Mouse (Mus musculus) layer of hippocampus, postnatal 25 days (tissue): ENCODE data around the gene Gca. TPM values are rescaled to one million over a fixed set of nuclear protein-coding genes. Genes with fewer than 3 reads are reported as not detected.
A peak's percentile ranks its signal among the peaks of the same experiment; 100 is the strongest.

ENCODE experiments used
- DNase-seq, 2 experiments: peaks; one replicate each; pipeline ENCODE4 v3.0.0; 2022; ENCODE audit warnings: mixed read lengths in 2 of 2, low spot score in 1 of 2; ENCODE audit errors: extremely low spot score in 1 of 2
- total RNA-seq, 2 experiments: library from RNA; stranded (reverse); gene quantifications; 2 replicates each; pipeline ENCODE4 v1.2.3; 2021

Gene Gca
- 10 to 100 TPM in 1 of 2 experiments, 1 to 10 TPM in 1; 8.3 to 12.0 TPM for total RNA-seq

GRCm38 (mm10) chr2:62664135-62664670 lies at the start of gene Gca:
Gene Gca (plus strand): TSS chr2:62664285.
- DNase-seq, result peak; percentile 52 to 66

- no peak for DNase-seq
Observed at GRCm38 (mm10) chr2:62618934-62619341, 45.1 kb upstream of the Gca start.

DNA sequence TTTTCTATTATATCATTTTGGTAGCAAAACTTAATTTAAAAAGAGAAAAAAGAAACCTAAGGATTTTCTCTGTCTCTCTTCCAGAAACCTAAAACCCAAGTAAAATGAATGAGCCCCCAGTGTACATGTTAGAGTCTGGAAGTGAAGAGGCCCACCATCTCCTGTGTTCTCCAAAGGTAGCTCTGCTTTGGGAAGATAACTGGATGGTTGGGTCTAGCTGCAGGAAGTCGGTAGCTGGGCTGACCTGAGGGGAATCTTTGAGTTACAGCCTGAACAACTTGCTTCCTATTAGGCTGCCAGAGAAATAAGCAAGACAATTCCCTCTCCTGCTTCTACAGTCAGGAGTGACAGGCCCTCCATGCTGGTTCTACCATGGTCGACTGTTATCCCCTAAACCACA lies 44.4 kb upstream of the Gca start:
- DNase-seq, result no peak

DNA sequence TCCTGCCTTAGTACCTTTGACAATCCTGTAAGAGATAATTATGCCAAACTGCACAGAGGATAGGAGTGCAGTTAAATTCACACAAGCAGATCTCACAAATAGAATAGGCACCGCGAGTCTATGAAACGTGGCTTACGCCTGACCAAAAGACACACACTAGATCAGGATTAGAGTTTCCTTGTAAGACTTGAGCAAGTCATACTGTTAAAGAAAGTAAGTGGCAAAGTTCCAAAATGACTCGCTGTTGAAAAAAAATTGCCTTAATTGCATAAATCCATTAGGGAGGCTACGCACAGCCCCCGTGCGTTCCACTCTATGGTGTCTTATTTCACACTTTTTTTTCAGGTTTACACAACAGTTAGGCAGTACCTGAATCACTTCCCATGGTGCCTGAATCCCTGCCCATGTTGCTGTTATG lies 41.1 kb upstream of the Gca start:
- no peak for DNase-seq

DNA sequence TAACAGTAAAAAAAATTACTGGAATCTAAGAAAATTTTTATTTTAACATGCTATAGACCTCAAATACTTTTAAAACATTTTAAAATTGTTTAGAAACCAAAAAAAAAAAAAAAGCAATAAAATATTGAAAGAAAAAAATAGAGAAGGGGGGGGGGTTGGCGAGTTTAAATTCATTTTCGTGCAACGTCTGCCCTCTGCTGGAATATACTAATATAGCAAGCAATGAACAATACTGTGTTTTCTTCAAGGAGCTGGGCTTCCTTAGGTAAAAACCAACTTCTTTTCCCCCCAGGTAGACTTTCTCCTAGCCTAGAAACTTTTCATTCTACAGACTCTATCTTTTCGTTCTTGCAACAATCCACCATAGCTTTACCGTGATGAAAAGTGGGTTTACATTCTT lies 36.4 kb upstream of the Gca start:
- DNase-seq, result no peak

GRCm38 (mm10) chr2:62628356-62628755 lies 35.7 kb upstream of the Gca start:
- peak in 1 of 2 experiments; percentile 10 for DNase-seq

DNA sequence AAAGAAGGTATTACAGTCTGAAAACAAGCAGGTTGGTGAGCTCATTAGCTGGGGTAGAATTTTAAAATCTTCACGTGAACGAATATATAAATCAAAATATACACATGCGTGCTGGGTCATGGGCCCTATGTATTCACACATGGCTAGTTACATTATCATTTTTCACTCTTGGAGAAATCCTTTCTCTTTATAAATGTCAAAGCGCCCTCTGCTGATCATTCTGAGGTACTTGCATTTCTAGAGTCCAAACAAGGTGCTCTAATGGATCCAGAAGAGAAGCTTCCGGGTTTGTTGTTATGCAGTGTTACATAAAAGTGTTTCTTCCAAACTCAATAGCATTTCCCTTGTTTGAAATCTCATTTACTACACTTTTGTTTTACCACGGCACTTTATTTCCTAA lies 33.6 kb upstream of the Gca start:
- no peak for DNase-seq

GRCm38 (mm10) chr2:62639869-62640268 lies 24.2 kb upstream of the Gca start:
- no peak for DNase-seq

DNA sequence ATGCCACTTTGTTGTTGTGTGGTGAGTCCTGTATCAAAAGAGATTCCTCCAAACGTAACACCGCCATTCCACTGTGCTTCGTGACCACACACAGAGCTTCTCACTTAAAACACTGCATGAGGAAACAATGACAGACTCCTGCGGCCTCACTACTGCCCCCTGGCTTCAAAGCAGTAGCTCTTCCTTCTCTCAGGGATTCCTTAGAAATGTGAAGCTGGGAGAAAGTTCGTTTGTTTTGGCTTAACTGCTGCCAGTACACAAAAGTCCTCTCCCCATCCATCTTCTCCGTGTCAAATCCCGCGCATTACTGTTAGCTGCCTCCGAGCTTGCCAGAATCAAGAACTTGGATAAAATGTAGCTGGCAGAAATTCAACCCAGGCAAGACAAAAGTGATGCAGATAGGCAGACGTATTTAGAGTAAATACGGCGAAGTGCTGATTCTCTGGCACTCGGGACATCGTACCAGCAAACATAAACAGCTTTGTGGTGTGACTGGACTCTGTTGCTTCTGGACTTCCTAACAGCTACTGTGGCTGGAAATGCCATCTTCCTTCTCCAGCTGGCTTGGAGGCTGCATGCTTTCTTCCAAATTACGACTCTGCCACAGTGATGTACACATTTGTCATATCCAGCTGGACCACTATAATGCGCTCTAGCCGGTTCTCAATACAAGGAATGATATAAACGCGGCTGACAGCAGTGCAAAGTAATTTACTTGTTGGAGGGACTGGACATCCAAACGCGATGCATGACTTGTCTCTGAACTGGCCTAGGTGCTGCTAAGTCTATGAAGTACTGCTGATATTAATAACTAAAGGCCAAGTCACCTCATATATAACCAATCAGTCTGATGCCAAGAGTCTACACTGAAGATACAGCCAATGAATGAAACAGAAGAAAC lies 20.4 kb upstream of the Gca start:
- DNase-seq, result peak in 1 of 2 experiments; percentile 49

- no peak for DNase-seq
Observed at GRCm38 (mm10) chr2:62644891-62645290, 19.2 kb upstream of the Gca start.

GRCm38 (mm10) chr2:62645475-62645874 lies 18.6 kb upstream of the Gca start:
- no peak for DNase-seq

DNA sequence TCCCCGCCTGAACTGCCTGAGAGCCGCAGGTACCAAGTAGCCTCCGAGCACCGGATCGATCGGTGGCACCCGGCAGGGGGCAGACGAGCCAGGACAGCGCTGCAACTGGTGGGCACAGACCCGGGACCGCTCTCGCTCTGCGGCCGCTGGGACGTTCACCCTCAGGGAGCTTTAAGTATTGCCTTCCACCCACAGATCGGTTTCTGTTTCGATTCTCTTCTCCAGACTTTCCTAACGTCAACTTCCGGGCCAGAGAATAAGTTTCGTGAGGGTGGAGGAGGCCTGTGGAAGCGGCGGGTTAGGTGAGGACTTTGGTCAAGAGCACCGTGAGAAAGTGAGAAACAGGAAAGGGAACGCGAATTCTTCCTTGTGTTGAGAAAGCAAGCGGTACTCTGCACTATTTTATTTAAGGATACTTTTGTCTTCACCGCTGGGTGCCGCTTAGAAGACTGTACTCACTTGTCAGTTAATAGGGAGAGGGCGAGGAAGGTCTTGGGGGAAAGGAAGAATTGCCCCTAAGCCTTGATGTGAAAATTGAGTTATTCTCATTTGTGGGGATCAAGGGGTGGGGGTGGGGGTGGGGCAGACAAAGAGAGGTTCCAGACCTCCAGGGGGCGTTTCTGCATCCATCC lies 18.0 kb upstream of the Gca start, which contains the start of gene Ifih1:
Ifih1 (minus strand) TSS at position 242 of the 632 bp plus-strand sequence.
- DNase-seq, result peak in 1 of 2 experiments; percentile 28

DNA sequence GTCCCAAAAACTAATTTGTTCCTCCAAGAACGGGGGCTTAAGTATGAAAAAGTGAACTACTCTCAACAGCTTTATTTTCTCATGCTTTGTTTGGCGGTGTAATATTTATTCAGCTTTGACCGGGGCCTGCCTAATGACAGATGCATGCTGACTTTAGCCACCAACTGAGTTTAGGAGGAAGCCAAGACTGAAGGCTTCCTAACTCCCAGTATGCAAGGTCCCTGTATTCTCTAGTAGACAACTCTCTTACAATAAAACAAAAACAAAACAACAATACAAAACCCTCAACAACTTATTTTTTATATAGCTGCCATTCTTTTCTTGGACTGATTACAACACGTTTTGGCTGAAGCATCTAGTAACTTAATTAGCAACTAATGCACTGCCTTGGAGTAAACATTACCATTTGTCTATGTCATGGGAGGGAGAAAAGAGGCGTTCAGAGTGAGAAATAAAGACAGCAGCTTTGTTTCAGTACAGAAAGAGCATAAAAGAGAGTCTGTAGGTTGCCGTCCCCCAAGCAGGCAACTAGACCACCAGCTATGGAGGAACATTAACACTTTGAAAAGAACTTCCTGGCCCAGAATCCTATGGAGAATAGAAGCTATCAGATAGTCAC lies 17.3 kb upstream of the Gca start:
- DNase-seq, result no peak

DNA sequence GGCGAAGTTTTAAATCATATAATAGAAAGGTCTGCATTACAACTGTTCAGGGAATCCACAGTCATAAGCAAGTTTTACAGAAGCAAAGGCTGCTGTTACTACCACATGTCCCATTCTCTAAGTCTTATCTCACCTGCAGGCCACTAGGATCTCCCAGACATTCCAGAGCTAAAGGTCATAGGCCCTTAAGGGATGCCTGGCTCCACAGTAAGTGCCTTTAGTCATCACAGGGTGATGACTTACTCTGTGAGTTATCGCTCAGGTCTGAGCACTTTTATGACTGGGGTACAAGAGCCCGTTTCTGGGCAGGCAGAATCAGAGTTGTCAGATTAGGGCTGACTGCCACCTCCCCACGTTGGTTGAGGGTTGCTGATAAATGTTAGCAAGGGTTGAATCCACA lies 12.2 kb upstream of the Gca start:
- DNase-seq, result no peak

- DNase-seq, result no peak
Observed at GRCm38 (mm10) chr2:62652466-62652865, 11.6 kb upstream of the Gca start.

- DNase-seq, result peak in 1 of 2 experiments; percentile 71
Observed at GRCm38 (mm10) chr2:62654519-62655338, 9.4 kb upstream of the Gca start.

DNA sequence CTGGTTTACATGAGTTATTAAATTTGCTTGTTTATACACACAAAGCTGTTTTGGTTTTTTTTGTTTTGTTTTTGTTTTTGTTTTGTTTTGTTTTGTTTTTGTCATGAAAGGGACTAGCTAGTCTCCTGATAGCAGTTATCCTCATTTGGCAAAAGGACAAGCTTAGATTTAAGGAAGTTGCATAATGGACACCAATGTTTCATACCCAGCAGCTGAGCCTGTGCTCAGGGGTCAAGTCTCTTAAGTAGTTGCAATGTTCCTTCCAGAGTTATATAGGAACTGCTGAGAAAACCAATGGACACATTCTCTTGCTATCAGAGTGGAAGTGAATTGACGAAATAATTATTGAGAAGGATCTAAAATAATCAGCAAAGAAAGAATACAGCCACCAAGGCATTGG lies 8.0 kb upstream of the Gca start:
- DNase-seq, result no peak

DNA sequence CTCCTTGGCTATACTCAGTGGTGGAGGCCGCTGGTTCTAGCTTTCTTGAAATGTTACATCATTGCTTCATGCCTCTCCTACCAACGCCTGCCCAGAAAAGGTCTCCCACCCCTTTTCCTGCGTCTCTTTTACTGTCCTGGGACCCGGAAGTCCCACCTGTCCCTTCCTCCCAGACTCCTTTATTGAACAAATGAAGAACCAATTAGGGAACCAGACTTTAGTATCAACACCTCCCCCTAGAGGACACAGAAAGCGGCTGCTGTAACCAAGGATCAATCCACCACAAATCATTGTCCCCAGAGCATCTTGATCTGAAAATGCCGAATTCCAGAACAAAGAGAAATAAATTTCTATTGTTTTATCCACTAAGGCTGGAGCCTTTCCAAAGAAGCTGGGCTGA lies 3.5 kb upstream of the Gca start:
- no peak for DNase-seq

GRCm38 (mm10) chr2:62662560-62662959 lies 1.5 kb upstream of the Gca start:
- DNase-seq, result no peak

DNA sequence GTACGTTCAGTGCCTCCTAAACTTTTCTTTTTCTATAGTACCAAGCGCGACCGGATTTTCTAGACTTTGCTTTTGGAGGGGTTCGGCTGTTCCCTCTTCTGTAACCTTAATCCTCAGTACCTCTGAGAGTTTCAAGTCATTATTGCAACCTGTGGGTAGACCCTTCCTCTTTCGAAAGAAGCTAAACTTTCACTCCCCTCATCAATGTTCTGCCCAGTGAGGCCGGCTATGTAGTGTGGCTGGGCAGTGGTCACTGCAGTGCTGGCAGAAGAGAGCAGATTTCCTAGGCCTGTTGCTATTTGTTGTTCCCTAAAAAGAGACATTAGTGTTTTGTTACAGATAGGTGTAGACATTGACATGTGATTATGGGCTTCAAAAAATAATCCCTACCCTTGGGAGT lies 754 bp downstream of the Gca start:
- no peak for DNase-seq
